Mouse (Mus musculus) embryonic facial prominence, embryonic 11.5 days (tissue): ENCODE results near the gene Mta2. TPM values are rescaled to one million over a fixed set of nuclear protein-coding genes. Genes with fewer than 3 reads are reported as not detected.

Source experiments
- ATAC-seq: fragments of 200-750 bp; cut with Nextera tagmentation; replicated peaks from 2 replicates; pipeline ENCODE4 v1.8.0; 2017; ENCODE audit warnings: low read depth; ENCODE audit not compliant: insufficient number of reproducible peaks, low FRiP score, low TSS enrichment
- DNase-seq: peaks from one replicate; pipeline ENCODE4 v3.0.0-alpha.2; 2015; ENCODE audit warnings: low spot score
- H3K27ac ChIP-seq: fragments of 300-500 bp; sonication (generic); replicated peaks from 2 replicates; pipeline ENCODE4 v1.5.1; 2014; ENCODE audit warnings: mild to moderate bottlenecking, low read depth, low read length, control low read depth
- H3K27me3 ChIP-seq: fragments of 300-500 bp; sonication (generic); 2 replicates; pipeline ENCODE4 v1.6.1; 2014; ENCODE audit warnings: mild to moderate bottlenecking, low read length, moderate library complexity, mixed read lengths; ENCODE audit not compliant: control insufficient read depth, insufficient read depth
- H3K36me3 ChIP-seq: fragments of 300-500 bp; sonication (generic); replicated peaks from 2 replicates; pipeline ENCODE4 v1.6.1; 2014; ENCODE audit warnings: low read depth, mild to moderate bottlenecking, low read length, moderate library complexity, mixed read lengths; ENCODE audit not compliant: control insufficient read depth, insufficient read depth
- H3K4me1 ChIP-seq: fragments of 300-500 bp; sonication (generic); 2 replicates; pipeline ENCODE4 v1.6.1; 2014; ENCODE audit warnings: low read length, mixed read lengths; ENCODE audit not compliant: control insufficient read depth, insufficient read depth
- H3K4me2 ChIP-seq: fragments of 300-500 bp; sonication (generic); 2 replicates; pipeline ENCODE4 v1.6.1; 2014; ENCODE audit warnings: low read depth, mild to moderate bottlenecking, control low read depth, low read length, moderate library complexity
- H3K4me3 ChIP-seq: fragments of 300-500 bp; sonication (generic); 2 replicates; pipeline ENCODE4 v1.5.1; 2014; ENCODE audit warnings: low read depth, low read length, control low read depth
- H3K9ac ChIP-seq: fragments of 300-500 bp; sonication (generic); replicated peaks from 2 replicates; pipeline ENCODE4 v1.6.1; 2014; ENCODE audit warnings: mild to moderate bottlenecking, control low read depth, low read length
- H3K9me3 ChIP-seq: fragments of 300-500 bp; sonication (generic); replicated peaks from 2 replicates; pipeline ENCODE4 v1.6.1; 2016; ENCODE audit warnings: mild to moderate bottlenecking, low read length, inconsistent platforms, mixed read lengths; ENCODE audit not compliant: control insufficient read depth
- WGBS: fragments of 180-500 bp; shearing (Covaris S2); extraction: QIAGEN DNeasy Blood & Tissue Kit; methylation state at CpG from one replicate; pipeline ENCODE4 v1.1.7; 2014; 5-methylcytosine and 5-hydroxymethylcytosine counted together
- polyA plus RNA-seq: library from polyadenylated mRNA; unstranded; fragments of >200 nt; fragmentation: Nextera tagmentation; extraction: Ambion mirVana; gene quantifications from 2 replicates; pipeline ENCODE4 v1.2.1, GENCODE M21; 2014

Mta2 gene
- polyA plus RNA-seq, 1 experiment from 2014 or later = 57.5 TPM

DNA sequence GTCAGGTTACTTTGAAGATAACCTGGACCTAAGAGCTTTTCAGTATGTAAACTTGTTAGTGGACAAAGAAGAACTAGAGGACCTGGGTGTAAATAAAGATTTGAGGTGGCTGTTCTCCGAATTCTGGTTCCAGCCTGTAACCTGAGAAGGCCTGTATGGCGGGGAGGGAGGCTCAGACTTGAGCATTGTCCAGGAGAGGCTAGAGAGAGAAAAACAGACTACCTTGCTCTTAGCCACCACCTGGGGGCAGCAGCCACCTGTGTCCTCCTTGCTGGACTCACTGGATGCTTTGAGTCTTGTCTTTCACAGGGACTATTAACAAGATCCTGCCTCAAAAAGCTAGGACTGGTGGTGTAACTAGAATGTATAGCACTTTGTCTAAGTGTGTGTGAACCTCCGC, 34.9 kb downstream of the Mta2 start:
- Histone ChIP-seq H3K4me1 (no peaks in the 10 kb centered on the region), H3K4me2 (no peak overlapping the region), H3K27ac (no peak overlapping the region), H3K36me3 (peaks cover 16% of the 10 kb centered on the region), H3K9me3 (no peaks in the 10 kb centered on the region), H3K9ac (no peak overlapping the region), H3K27me3 (no peaks in the 10 kb centered on the region), H3K4me3 (no peak overlapping the region)
- DNase-seq (peak; percentile 83), ATAC-seq (peak; percentile 58; the same call in 1 of the 2 replicates)
- 34% methylated on average over 3 of the region's 3 CpGs for WGBS

DNA sequence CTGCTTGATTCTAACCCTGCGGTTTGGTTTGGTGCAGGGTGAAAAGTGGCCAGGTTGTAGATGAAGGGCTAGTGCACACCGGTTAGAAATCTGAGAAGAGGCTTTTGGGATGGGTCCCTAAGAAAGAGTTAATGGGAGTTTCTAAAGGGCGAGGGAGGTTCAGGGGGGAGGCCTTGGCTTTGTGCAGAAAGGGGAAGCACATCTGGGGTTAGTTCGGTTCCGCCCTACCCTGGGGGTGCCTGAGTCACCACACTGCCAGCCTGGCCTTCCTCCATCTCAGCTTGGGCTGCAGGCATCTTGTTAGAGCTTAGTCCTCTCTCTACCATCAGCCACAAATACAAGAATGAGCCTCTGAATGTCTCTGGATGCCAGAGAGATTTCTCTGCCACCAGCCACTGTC, 39.1 kb downstream of the Mta2 start:
- Histone ChIP-seq H3K27me3 (no peaks in the 10 kb centered on the region), H3K27ac (no peak overlapping the region), H3K4me3 (no peak overlapping the region), H3K9ac (no peak overlapping the region), H3K36me3 (peaks cover 10% of the 10 kb centered on the region), H3K9me3 (no peaks in the 10 kb centered on the region), H3K4me2 (no peak overlapping the region), H3K4me1 (peaks cover 5% of the 10 kb centered on the region; the same call in 1 of the 2 replicates)
- ATAC-seq (no peak), DNase-seq (no peak)
- WGBS = 53% methylated on average over 5 of the region's 5 CpGs

DNA sequence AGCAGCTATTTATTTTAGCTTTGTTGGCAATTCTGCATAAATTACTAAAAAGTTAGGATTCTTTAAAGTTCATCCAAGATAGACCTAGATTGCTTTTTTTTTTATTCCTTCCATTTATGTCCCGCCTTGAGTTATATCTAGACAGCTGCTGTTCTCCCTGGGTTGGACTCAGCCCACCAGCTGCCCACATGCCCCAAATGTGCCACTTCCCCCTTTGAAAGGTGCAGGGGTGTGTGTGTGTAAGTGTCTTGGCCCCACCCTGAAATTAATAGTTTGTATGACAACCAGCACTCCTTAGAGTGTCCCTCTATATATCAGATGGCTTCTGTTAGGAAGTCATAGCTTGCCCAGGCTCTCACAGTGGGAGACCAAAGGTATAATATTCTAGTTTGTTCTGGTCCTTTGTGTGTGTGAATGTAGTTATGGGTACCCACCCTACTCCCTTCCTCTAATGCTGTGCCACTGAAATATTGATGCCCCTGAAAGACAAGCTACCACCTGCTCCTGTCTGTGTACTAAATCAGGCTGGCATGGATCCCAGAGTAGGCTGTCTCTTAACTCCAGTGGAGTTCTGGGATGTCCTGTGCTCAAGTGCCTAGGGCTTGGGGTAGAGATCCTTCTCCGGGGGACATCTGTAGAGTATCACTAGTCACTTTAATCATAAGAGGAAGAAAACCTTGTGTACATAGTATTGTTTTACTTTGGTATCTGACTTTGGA, 39.9 kb downstream of the Mta2 start:
- Histone ChIP-seq H3K36me3 (peaks cover 10% of the 10 kb centered on the region), H3K4me1 (peaks cover 5% of the 10 kb centered on the region; the same call in 1 of the 2 replicates), H3K4me3 (no peak overlapping the region), H3K27ac (no peak overlapping the region), H3K4me2 (no peak overlapping the region), H3K27me3 (no peaks in the 10 kb centered on the region), H3K9ac (no peak overlapping the region), H3K9me3 (no peaks in the 10 kb centered on the region)
- 77% methylated on average over 2 of the region's 2 CpGs for WGBS
- no peak for DNase-seq
- ATAC-seq = no peak

DNA sequence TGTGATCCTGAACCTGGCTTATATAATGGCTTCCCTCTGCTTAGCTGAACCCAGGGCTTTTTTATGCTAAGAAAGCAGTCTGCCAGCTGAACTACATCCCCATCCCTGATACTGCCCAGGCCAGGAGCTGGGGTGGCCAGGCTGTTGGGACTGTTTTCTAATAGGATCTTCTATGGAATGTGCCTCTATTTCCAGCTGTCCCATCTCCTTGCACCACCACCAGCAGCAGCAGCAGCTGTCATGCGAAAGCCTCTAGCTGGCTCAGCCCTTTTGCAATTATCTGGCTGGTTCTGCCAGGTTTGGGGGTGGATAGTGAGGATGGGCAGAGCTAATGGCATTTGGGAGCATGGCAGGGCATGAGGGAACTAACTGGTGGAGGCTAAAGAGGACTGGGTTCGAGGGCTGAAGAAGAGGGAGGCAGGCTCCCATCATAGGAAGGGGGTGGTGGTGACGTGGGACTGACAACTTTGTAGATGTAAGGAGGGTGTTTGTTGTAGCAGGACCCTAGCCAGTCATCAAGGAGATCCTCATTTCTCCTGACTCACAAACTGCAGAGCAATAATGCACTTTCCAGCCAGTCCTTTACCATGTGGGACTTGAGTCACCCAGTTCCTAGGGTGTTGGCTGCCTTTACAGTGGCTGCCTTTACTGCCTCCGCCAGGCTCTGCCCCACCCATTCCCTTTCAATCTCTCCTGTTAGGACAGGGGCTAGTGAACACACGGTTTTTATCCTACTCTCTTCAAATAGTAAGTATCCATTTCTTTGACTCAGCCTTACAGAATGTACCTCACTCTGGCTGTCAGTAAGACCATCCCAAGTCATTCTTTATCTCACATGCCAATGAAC, 40.9 kb downstream of the Mta2 start:
- ATAC-seq (no peak), DNase-seq (no peak)
- Histone ChIP-seq H3K4me2 (no peak overlapping the region), H3K4me3 (no peak overlapping the region), H3K4me1 (peaks cover 5% of the 10 kb centered on the region; the same call in 1 of the 2 replicates), H3K27me3 (no peaks in the 10 kb centered on the region), H3K9ac (no peak overlapping the region), H3K36me3 (peaks cover 9% of the 10 kb centered on the region), H3K27ac (no peak overlapping the region), H3K9me3 (no peaks in the 10 kb centered on the region)
- 63% methylated on average over 5 of the region's 5 CpGs for WGBS

DNA sequence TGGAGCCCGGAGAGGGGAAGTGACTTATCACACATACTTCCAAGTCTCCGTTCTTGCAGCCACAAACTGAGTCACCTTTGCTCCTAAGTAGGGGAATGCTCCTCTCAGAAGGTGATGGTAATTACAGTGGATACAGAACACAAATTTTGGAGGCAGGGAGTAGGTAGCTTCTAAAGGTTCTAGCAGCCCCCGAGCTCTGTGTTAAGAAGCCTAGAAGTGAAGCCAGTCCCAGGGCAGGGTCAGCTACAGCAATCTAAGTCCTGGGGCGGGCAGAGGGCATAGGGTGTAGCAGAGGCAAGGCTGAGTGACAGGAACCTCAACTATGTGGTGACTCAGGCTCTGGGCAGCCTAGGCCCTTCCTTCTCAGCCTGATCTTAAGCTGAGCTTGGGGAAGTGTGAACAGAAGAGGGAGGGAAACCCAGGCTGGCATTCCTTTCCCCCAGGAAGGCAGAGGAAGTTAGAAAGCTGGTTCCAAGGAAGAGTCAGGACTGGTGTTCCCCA, 41.5 kb downstream of the Mta2 start:
- Histone ChIP-seq H3K4me1 (peaks cover 5% of the 10 kb centered on the region; the same call in 1 of the 2 replicates), H3K36me3 (peaks cover 6% of the 10 kb centered on the region), H3K4me3 (no peak overlapping the region), H3K9me3 (no peaks in the 10 kb centered on the region), H3K27me3 (no peaks in the 10 kb centered on the region), H3K27ac (no peak overlapping the region), H3K4me2 (no peak overlapping the region), H3K9ac (no peak overlapping the region)
- DNase-seq (no peak), ATAC-seq (no peak)
- 50% methylated on average over 4 of the region's 4 CpGs for WGBS

DNA sequence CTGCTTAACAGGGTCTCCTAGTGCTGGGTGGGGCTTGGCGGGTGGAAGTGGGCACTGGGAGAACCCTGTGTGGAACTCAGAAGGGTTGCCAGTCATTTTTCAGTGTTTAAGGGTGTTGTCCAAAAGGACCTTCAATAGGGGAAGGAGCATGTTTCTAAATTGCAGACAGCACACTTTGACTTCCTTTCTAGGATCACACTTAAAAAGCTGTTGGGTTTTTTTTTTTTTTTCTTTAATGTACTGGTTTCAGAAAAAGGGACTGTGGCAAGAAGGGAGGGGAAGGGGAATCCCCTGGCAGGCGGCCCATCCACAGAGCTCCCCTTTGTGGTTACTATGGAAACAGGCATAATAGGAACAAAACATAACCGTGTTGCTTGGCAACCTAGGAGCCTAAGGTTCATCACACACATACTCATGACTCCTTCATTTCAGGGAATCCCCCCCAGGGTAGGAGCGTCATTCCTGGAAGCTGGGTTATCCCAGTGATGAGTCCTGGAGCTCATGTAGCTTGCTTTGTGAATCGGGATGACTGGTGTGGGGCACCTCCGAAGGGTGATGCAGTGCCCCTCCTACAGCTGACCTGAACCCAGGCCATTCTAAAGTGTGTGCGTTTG, 42.7 kb downstream of the Mta2 start:
- ATAC-seq (peak; percentile 50), DNase-seq (peak; percentile 91)
- Histone ChIP-seq H3K9ac (no peak overlapping the region), H3K27me3 (no peaks in the 10 kb centered on the region), H3K9me3 (no peaks in the 10 kb centered on the region), H3K4me3 (no peak overlapping the region), H3K4me1 (peaks cover 5% of the 10 kb centered on the region; the same call in 1 of the 2 replicates), H3K4me2 (no peak overlapping the region), H3K36me3 (no peaks in the 10 kb centered on the region; the same call in 1 of the 2 replicates), H3K27ac (0 out of 2 replicates have a peak overlapping the region, but pooled peaks have one; percentile 10)
- 18% methylated on average over 7 of the region's 7 CpGs for WGBS

DNA sequence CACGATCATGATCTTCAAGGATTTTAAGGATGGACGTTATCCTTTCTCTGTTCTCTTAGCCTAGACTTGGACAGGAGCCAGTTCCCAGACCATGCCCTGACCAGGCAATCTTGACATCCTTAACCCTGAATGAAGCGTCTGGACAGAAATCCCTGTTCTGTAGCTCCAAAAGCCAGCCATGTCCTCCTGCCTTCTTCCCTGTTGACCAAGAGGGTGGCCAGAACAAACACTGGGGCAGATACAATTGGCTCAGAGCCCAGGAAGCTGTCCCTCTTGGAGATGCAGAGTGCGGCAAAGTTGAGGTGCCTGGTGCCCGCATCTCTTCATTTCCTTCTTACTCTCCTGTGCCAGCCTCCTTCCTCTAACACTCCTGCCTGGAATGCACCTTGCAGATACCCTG, 44.2 kb downstream of the Mta2 start:
- Histone ChIP-seq H3K36me3 (no peaks in the 10 kb centered on the region; the same call in 1 of the 2 replicates), H3K4me2 (no peak overlapping the region), H3K9me3 (no peaks in the 10 kb centered on the region), H3K27me3 (no peaks in the 10 kb centered on the region), H3K27ac (no peak overlapping the region), H3K4me1 (peaks cover 5% of the 10 kb centered on the region; the same call in 1 of the 2 replicates), H3K4me3 (no peak overlapping the region), H3K9ac (no peak overlapping the region)
- no peak for ATAC-seq
- DNase-seq = no peak
- 84% methylated on average over 5 of the region's 5 CpGs for WGBS
